Mouse (Mus musculus) olfactory bulb, adult 2 months (tissue): ENCODE results near the gene Stc2.

Source experiments
- CTCF ChIP-seq: fragments of 200-500 bp; IDR thresholded peaks from 2 replicates; pipeline ENCODE4 v1.5.1; 2012; ENCODE audit warnings: low read depth, mild to moderate bottlenecking, low read length, moderate library complexity; ENCODE audit not compliant: insufficient read depth
- POLR2A ChIP-seq: fragments of 200-500 bp; IDR thresholded peaks from 2 replicates; pipeline ENCODE4 v1.6.1; 2012; ENCODE audit warnings: mild to moderate bottlenecking, low read depth, low read length, moderate library complexity; ENCODE audit not compliant: insufficient read depth

GRCm38 (mm10) chr11:31373438-31373837, 3.6 kb upstream of the Stc2 start:
- TF ChIP-seq CTCF (no peak; the same call in 1 of the 2 replicates), POLR2A (no peak)
